Mouse (Mus musculus) thymus, adult 2 months (tissue): Measurements from ENCODE around the gene Obscn.

ENCODE experiments used
- CTCF ChIP-seq: fragments of 200-500 bp; IDR thresholded peaks from 2 replicates; pipeline ENCODE4 v1.5.1; 2012; ENCODE audit warnings: mild to moderate bottlenecking, control low read depth, low read length, moderate library complexity, borderline replicate concordance; ENCODE audit not compliant: control insufficient read depth, poor library complexity, insufficient read depth; ENCODE audit errors: extremely low read depth
- POLR2A ChIP-seq: fragments of 200-500 bp; IDR thresholded peaks from 2 replicates; pipeline ENCODE4 v1.6.1; 2012; ENCODE audit warnings: mild to moderate bottlenecking, low read length, control low read depth, moderate library complexity; ENCODE audit not compliant: control insufficient read depth, poor library complexity, insufficient read depth; ENCODE audit errors: extremely low read depth

- no peak for TF ChIP-seq CTCF
- no peak for TF ChIP-seq POLR2A
Measured at GRCm38 (mm10) chr11:59176921-59177320, 40.7 kb upstream of the Obscn start.
